Mouse (Mus musculus): ENCODE measurements around the gene Mast4.

GRCm38 (mm10) chr13:103109872-103110271 lies 224.4 kb downstream of the Mast4 start:
- peak; percentile 67; the same call in 1 of the 2 replicates for TF ChIP-seq CTCF (IDR thresholded peaks at IDR 0.05; ENCODE audit: extremely low read depth, insufficient read depth, insufficient read length, insufficient replicate concordance)
- TF ChIP-seq POLR2A (IDR thresholded peaks at IDR 0.05; ENCODE audit: low read depth, low read length) = no peak

Data from spleen, adult 2 months (tissue).